Mouse (Mus musculus): ENCODE measurements at regions not wholly inside any gene's neighbourhood (a gene's known extent, or its start where the extent isn't known, plus 50 kb on each side); places are given as distances from the start of the nearest gene placed in this dataset.

DNA sequence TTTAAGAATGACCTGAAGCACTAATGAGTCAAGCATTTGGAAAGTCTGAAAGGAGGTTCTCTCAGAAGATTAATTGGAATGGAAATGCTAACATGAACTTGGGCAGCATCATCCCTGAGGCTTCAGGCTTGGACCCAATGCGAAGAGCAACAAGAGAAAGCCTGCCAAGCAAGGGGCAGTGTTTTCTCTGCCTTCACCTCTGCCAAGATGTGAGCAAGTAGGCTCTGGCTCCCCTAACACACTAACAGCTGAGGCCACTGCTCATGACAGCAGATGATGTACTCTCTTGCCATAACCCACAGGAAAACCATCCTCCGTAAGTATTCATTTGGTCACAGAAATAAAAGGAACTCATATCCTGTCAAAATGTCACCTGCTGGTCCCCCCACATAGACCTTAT is 341.9 kb downstream of the Meis1 start:
- Histone ChIP-seq H3K4me1 (ENCODE audit: control insufficient read depth, insufficient read depth, low read length) (no peaks in the 10 kb centered on the region), H3K4me3 (replicated peaks; ENCODE audit: extremely low read depth, low read depth, low read length) (no peak overlapping the region)
- no peak for TF ChIP-seq POLR2A (IDR thresholded peaks at IDR 0.05; ENCODE audit: borderline replicate concordance, extremely low read depth, low read depth, low read length)
- TF ChIP-seq CTCF (IDR thresholded peaks at IDR 0.05; ENCODE audit: insufficient read depth, low read length): no peak
- WGBS: 82% methylated on average over 2 of the region's 2 CpGs
- no peak for DNase-seq

DNA sequence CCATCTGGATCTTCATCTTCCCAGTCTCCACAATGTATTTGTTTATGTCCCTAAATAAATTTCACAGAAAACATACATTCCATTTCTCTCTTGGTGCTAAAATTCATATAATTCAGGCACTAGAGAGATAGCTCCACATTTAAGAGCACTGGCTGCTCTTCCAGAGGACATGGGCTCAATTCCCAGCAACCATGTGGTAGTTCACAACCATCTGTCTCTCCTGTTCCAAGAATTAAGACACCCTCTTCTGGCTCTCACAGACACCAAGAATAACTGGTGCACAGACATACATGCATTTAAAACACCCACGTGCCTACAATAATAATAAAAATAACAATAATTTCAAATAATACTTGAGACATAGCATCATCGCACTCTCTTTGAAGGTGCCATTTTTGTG is 347.8 kb downstream of the Meis1 start:
- H3K4me1 ChIP-seq (ENCODE audit: control insufficient read depth, insufficient read depth, low read length): no peaks in the 10 kb centered on the region
- 86% methylated on average over 2 of the region's 2 CpGs for WGBS
- no peak for DNase-seq
- H3K4me3 ChIP-seq (replicated peaks; ENCODE audit: extremely low read depth, low read depth, low read length): no peak overlapping the region
- no peak for TF ChIP-seq POLR2A (IDR thresholded peaks at IDR 0.05; ENCODE audit: borderline replicate concordance, extremely low read depth, low read depth, low read length)
- no peak for TF ChIP-seq CTCF (IDR thresholded peaks at IDR 0.05; ENCODE audit: insufficient read depth, low read length)

DNA sequence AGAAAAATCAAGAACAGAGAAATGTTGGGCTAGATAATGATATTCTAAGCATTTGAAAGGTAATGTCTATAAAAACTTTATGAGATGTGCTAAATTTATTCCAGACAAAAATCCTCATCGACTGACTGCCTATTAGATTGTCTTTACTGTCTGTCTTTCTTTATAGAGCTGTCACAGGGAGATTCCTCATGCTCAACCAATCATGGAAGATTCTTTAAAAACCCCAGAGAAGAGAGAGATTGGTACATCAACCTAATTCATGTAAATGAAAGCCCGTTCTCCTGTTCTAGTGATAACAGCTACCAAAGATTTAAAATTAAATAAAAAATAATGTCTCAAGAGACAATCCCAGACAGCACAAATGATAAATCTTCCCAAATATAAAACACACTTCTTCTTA is 349.5 kb downstream of the Meis1 start:
- TF ChIP-seq POLR2A (IDR thresholded peaks at IDR 0.05; ENCODE audit: borderline replicate concordance, extremely low read depth, low read depth, low read length): no peak
- TF ChIP-seq CTCF (IDR thresholded peaks at IDR 0.05; ENCODE audit: insufficient read depth, low read length): no peak
- 85% methylated on average over 2 of the region's 2 CpGs for WGBS
- H3K4me1 ChIP-seq (ENCODE audit: control insufficient read depth, insufficient read depth, low read length): no peaks in the 10 kb centered on the region

DNA sequence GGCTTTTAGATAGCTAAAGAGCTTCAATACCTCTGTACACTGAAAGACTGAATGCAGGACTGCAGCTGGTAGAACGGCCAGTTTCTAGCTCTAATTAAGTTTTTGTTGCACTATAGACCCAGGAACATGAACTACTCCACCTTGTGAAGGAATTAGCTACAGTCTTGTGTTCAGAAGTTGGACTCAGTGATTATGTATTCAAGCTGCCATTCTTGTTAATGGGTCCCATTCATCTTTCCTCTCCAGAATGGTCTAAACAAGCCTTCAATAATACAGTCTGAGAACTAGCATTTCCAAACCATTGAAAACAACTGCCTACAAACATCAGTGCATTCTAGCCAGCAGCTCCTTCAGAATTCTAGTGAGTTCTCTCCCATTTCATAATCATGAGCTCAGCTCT is 362.4 kb downstream of the Meis1 start:
- Histone ChIP-seq H3K4me3 (replicated peaks; ENCODE audit: extremely low read depth, low read depth, low read length) (no peak overlapping the region), H3K4me1 (ENCODE audit: control insufficient read depth, insufficient read depth, low read length) (no peaks in the 10 kb centered on the region)
- TF ChIP-seq POLR2A (IDR thresholded peaks at IDR 0.05; ENCODE audit: borderline replicate concordance, extremely low read depth, low read depth, low read length): no peak
- no peak for TF ChIP-seq CTCF (IDR thresholded peaks at IDR 0.05; ENCODE audit: insufficient read depth, low read length)
- DNase-seq: no peak
- WGBS: 74% methylated on average over 1 of the region's 1 CpGs

More for the DNA sequence above, 349.5 kb downstream of the Meis1 start:
- DNase-seq: no peak
- H3K4me3 ChIP-seq (replicated peaks; ENCODE audit: extremely low read depth, low read depth, low read length): no peak overlapping the region

DNA sequence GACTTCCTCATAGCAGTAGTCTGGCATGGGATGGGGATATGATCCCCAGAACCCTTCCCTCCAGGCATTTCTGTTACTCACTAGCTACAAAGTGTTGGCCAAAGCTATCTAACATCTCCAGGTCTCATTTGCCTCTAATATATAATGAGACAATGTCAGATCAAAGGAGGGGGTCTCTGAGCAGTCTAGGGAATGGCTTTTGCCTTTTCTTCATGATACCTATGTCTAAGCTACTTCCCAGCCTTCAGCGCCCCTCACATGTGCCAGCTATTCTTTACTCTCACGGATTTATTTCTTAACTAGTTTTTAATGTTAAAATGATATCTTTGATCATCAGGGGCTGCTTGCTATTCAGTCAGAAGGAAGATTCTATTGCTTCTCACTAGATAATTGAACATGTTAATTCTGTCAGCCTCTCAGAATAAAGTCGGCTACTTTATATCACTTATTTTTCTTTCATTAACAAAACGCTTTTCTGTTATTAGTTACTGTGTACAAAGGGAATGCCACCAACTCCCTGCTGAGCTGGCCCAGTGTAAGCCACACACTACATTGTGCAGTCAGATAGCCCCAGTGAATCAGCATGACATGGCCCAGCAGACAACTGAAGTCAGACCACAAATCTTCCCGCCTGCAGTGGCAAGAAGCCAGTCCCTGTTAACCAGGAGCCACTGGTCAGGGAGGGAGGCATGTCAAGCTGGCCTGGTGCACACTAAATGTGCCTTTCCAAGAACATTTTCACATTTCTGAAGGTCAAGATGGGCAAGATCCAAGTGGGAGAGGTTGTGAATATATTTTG is 386.6 kb downstream of the Meis1 start:
- no peak for DNase-seq
- H3K4me3 ChIP-seq (replicated peaks; ENCODE audit: extremely low read depth, low read depth, low read length): no peak overlapping the region
- WGBS: 73% methylated on average over 5 of the region's 5 CpGs
- TF ChIP-seq POLR2A (IDR thresholded peaks at IDR 0.05; ENCODE audit: borderline replicate concordance, extremely low read depth, low read depth, low read length) (no peak), CTCF (IDR thresholded peaks at IDR 0.05; ENCODE audit: insufficient read depth, low read length) (no peak)
- H3K4me1 ChIP-seq (ENCODE audit: control insufficient read depth, insufficient read depth, low read length): no peaks in the 10 kb centered on the region

DNA sequence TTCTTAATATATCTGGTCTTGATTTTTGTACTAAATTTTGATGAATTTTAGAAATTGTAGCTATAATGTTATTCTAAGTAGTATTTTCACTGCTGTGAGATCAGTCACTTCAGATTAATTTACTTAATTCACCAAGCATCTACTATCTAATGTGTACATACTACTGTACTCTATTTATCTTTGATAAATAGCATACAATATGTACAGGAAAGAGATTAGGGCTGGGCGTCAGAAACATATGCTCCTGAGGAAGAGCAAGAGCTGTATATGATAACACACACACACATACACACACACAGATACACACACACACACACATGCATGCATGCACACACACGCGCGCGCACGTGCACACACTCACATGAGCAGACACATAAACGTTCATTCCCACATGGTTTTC is 387.2 kb downstream of the Meis1 start:
- 85% methylated on average over 7 of the region's 7 CpGs for WGBS
- DNase-seq: no peak
- H3K4me3 ChIP-seq (replicated peaks; ENCODE audit: extremely low read depth, low read depth, low read length): no peak overlapping the region

DNA sequence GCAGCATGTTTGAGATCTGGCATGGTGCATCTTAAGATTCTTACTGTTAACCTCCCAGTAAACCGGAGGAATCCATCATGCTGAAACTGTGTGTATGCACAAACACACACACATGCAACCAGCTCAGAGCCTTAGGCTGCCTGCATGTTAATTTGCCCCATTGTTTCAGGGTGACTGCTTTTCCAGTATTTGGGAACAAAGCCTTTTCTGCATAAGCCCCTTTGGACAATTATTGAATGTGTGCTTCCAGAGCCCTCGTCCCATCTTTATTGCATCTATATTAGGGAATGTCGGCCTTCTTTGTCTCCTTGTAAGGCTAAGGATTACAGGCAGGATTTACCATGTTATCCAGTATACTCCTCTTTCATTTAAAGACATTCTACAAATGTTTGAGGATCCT is 397.0 kb downstream of the Meis1 start:
- no peak overlapping the region for H3K4me3 ChIP-seq (replicated peaks; ENCODE audit: extremely low read depth, low read depth, low read length)
- WGBS: 85% methylated on average over 3 of the region's 3 CpGs
- DNase-seq: no peak
- TF ChIP-seq POLR2A (IDR thresholded peaks at IDR 0.05; ENCODE audit: borderline replicate concordance, extremely low read depth, low read depth, low read length): no peak
- no peak for TF ChIP-seq CTCF (IDR thresholded peaks at IDR 0.05; ENCODE audit: insufficient read depth, low read length)
- H3K4me1 ChIP-seq (ENCODE audit: control insufficient read depth, insufficient read depth, low read length): no peaks in the 10 kb centered on the region

More for the DNA sequence above, 387.2 kb downstream of the Meis1 start:
- H3K4me1 ChIP-seq (ENCODE audit: control insufficient read depth, insufficient read depth, low read length): no peaks in the 10 kb centered on the region
- TF ChIP-seq CTCF (IDR thresholded peaks at IDR 0.05; ENCODE audit: insufficient read depth, low read length): no peak
- TF ChIP-seq POLR2A (IDR thresholded peaks at IDR 0.05; ENCODE audit: borderline replicate concordance, extremely low read depth, low read depth, low read length): no peak

DNA sequence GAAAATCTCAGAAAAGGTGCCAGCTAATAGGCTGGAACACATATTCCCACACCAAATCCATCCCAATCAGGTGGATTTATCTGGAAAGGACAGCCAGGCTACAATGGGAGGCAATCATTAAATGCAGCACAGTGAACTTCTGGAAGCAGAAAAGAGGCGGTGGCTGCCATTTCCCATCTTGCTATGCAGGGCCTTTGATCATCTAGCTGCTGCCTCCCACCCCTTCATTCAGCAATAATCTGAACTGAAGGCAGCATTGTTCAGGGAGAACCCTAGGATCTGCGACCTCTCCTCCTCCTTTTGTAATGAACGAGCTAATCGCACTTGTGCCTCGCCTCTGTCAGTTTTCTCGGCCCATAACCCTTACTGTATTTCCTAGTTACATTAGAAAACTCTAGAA is 413.9 kb downstream of the Meis1 start:
- 79% methylated on average over 6 of the region's 6 CpGs for WGBS
- no peaks in the 10 kb centered on the region for H3K4me1 ChIP-seq (ENCODE audit: control insufficient read depth, insufficient read depth, low read length)
- DNase-seq: no peak
- TF ChIP-seq CTCF (IDR thresholded peaks at IDR 0.05; ENCODE audit: insufficient read depth, low read length): no peak
- TF ChIP-seq POLR2A (IDR thresholded peaks at IDR 0.05; ENCODE audit: borderline replicate concordance, extremely low read depth, low read depth, low read length): no peak
- no peak overlapping the region for H3K4me3 ChIP-seq (replicated peaks; ENCODE audit: extremely low read depth, low read depth, low read length)

DNA sequence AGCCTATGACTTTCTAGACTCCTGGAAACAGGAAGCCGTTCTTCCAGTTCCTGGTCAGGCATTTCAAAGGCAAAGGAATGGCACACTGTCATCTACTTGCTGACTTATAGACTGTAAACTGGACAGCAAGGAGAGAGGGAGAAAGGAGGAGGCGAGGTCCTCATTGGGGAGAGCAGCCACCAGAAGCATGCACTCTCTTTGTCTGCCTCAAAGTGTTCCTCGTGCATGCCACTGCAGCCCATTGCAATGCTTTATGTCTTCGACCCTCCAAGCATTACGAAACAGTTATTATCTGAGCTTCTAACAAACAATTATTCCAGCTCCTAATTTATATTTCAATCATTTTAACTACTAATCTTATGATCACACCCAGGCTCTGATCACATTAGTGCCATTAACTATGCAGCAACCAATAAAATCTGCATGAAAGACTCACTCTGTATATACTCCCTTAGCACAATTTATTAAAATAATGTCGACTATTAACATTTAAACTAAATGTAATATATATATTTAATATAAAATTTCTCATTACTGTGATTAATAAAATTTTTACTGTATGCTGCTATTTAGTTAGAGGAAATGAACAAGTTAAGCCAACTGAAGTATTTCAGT is 417.1 kb downstream of the Meis1 start:
- TF ChIP-seq CTCF (IDR thresholded peaks at IDR 0.05; ENCODE audit: insufficient read depth, low read length) (no peak), POLR2A (IDR thresholded peaks at IDR 0.05; ENCODE audit: borderline replicate concordance, extremely low read depth, low read depth, low read length) (no peak)
- H3K4me3 ChIP-seq (replicated peaks; ENCODE audit: extremely low read depth, low read depth, low read length): no peak overlapping the region
- DNase-seq: no peak
- WGBS: 77% methylated on average over 6 of the region's 6 CpGs
- no peaks in the 10 kb centered on the region for H3K4me1 ChIP-seq (ENCODE audit: control insufficient read depth, insufficient read depth, low read length)

DNA sequence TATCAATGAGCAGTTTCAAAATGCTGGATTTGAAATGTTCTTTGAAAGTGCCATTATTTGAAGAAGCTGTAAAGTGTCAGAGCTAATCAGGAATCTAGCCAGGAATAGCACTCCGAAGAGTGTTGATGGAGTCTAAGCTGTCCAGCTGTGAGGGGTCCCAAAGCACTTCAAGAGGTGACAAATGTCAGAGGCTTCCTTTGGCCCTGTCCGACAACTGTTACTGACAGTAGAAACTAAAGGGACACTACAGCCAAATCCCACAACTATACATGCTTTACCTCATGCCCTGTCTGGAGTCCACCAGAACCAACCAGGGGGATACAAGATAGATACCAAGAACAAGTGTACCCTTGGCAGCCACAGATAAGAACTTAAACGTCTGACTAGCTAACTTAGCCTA is 420.4 kb downstream of the Meis1 start:
- no peak for DNase-seq
- TF ChIP-seq CTCF (IDR thresholded peaks at IDR 0.05; ENCODE audit: insufficient read depth, low read length): no peak
- no peak overlapping the region for H3K4me3 ChIP-seq (replicated peaks; ENCODE audit: extremely low read depth, low read depth, low read length)
- 66% methylated on average over 3 of the region's 3 CpGs for WGBS
- no peaks in the 10 kb centered on the region for H3K4me1 ChIP-seq (ENCODE audit: control insufficient read depth, insufficient read depth, low read length)

Data from lung, adult 2 months (tissue).